Mouse (Mus musculus) kidney, adult 2 months (tissue): ENCODE data around the gene Rnf43. TPM values are rescaled to one million over a fixed set of nuclear protein-coding genes. Genes with fewer than 3 reads are reported as not detected.

Experiments
- DNase-seq: peaks from one replicate; pipeline ENCODE4 v3.0.0; 2021
- H3K27ac ChIP-seq: fragments of 200-500 bp; 2 replicates; pipeline ENCODE4 v1.5.1; 2012; ENCODE audit warnings: low read depth, low read length, control low read depth, inconsistent platforms; ENCODE audit not compliant: insufficient read depth
- H3K27me3 ChIP-seq: fragments of 200-500 bp; replicated peaks from 2 replicates; pipeline ENCODE4 v1.6.1; 2012; ENCODE audit warnings: mild to moderate bottlenecking, moderate library complexity, low read length, inconsistent platforms; ENCODE audit not compliant: control insufficient read depth, insufficient read depth
- H3K36me3 ChIP-seq: fragments of 200-500 bp; 2 replicates; pipeline ENCODE4 v1.6.1; 2012; ENCODE audit warnings: mild to moderate bottlenecking, moderate library complexity, low read length, inconsistent platforms; ENCODE audit not compliant: control insufficient read depth, insufficient read depth
- H3K4me1 ChIP-seq: fragments of 200-500 bp; 2 replicates; pipeline ENCODE4 v1.6.1; 2011; ENCODE audit warnings: low read length; ENCODE audit not compliant: control insufficient read depth, insufficient read depth
- H3K4me3 ChIP-seq: fragments of 200-500 bp; 2 replicates; pipeline ENCODE4 v1.5.1; 2011; ENCODE audit warnings: mild to moderate bottlenecking, low read depth, low read length, control low read depth; ENCODE audit not compliant: insufficient read depth
- CTCF ChIP-seq: fragments of 200-500 bp; conservative IDR thresholded peaks from 2 replicates; pipeline ENCODE4 v1.5.1; 2011; ENCODE audit warnings: low read depth, mild to moderate bottlenecking, control low read depth, low read length, moderate library complexity, mixed read lengths; ENCODE audit not compliant: insufficient read depth, insufficient read length
- POLR2A ChIP-seq: fragments of 200-500 bp; IDR thresholded peaks from one replicate; pipeline ENCODE4 v1.6.1; 2011; ENCODE audit warnings: low read depth, low read length, control low read depth
- WGBS: fragments of 180-500 bp; shearing (Covaris S2); methylation state at CpG from one replicate; pipeline ENCODE4 v1.1.7; 2018; 5-methylcytosine and 5-hydroxymethylcytosine counted together
- polyA plus RNA-seq: library from polyadenylated mRNA; depleted of rRNA; stranded (reverse); fragments of >200 nt; gene quantifications from 2 replicates; pipeline ENCODE4 v1.2.3, GENCODE M21; 2012

Rnf43 gene
- polyA plus RNA-seq, 1 experiment = 4.0 TPM

DNA sequence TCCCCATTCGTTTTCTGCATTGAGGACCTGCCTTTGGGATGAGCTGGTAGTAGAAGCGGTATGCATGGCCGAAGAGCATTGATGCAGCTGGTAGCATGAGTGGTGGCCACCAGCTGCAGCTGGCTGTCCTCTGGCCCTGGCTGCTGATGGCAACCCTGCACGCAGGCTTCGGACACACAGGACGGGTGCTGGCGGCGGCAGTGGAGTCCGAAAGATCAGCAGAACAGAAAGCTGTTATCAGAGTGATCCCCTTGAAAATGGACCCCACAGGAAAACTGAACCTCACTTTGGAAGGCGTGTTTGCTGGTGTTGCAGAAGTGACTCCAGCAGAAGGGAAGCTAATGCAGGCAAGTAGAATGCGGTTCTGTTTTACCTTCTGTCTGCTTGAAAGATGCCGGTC is 2.0 kb downstream of the Rnf43 start:
- WGBS = 67% methylated on average over 12 of the region's 12 CpGs
- no peak overlapping the region; the same call in 1 of the 2 replicates for H3K27ac ChIP-seq
- peak overlapping the region; percentile 50 for H3K4me3 ChIP-seq
- H3K27me3 ChIP-seq = no peaks in the 10 kb centered on the region
- peak; percentile 20 for DNase-seq
- no peaks in the 10 kb centered on the region for H3K36me3 ChIP-seq
- no peak for TF ChIP-seq POLR2A
- no peak for TF ChIP-seq CTCF
- no peaks in the 10 kb centered on the region; the same call in 1 of the 2 replicates for H3K4me1 ChIP-seq

DNA sequence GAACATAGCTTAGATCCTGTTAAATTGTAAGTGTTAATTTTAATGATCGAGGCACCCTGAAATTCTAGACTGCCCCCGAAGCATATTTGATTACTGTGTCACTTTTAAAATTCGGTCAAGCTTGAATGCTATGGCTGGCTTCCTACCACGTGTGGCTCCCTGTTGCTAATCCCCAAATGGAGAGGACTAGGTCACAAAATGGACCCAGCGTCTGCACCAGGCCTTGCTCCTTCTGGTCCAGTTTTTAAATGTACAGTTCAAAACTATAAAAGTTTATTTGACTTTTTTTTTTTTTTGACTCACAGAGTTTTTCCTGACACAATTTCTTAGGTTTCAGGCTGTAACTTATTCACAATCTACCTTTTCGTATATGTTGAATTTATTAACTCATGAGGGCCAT is 2.7 kb downstream of the Rnf43 start:
- H3K27ac ChIP-seq = no peak overlapping the region
- TF ChIP-seq POLR2A (no peak), CTCF (no peak)
- no peaks in the 10 kb centered on the region; the same call in 1 of the 2 replicates for H3K4me1 ChIP-seq
- H3K36me3 ChIP-seq = no peaks in the 10 kb centered on the region
- no peaks in the 10 kb centered on the region for H3K27me3 ChIP-seq
- peak; percentile 43 for DNase-seq
- WGBS = 46% methylated on average over 6 of the region's 6 CpGs
- peak overlapping the region; percentile 11 for H3K4me3 ChIP-seq

DNA sequence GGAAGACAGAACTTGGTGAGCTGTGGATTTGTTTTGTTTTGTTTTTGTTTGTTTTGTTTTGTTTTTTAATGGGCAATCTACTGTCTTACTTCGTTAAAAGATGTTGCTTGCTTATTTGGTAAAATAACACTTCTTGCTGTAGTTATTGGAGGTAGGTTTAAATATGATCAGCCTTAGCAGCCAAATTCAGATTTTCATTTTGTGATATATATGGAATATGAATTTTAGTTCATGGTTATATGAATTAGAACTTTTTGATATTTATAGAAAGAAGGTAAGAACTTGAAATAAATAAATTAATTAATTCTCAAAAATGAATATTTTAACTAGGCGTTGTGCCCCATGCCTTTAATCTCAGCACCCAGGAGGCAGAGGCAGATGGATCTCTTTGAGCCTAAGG is 3.1 kb downstream of the Rnf43 start:
- no peak overlapping the region for H3K27ac ChIP-seq
- WGBS = 66% methylated on average over 2 of the region's 2 CpGs
- H3K4me3 ChIP-seq = no peak overlapping the region
- TF ChIP-seq CTCF (no peak), POLR2A (no peak)
- no peaks in the 10 kb centered on the region for H3K36me3 ChIP-seq
- DNase-seq = no peak
- H3K27me3 ChIP-seq = no peaks in the 10 kb centered on the region
- no peaks in the 10 kb centered on the region; the same call in 1 of the 2 replicates for H3K4me1 ChIP-seq

DNA sequence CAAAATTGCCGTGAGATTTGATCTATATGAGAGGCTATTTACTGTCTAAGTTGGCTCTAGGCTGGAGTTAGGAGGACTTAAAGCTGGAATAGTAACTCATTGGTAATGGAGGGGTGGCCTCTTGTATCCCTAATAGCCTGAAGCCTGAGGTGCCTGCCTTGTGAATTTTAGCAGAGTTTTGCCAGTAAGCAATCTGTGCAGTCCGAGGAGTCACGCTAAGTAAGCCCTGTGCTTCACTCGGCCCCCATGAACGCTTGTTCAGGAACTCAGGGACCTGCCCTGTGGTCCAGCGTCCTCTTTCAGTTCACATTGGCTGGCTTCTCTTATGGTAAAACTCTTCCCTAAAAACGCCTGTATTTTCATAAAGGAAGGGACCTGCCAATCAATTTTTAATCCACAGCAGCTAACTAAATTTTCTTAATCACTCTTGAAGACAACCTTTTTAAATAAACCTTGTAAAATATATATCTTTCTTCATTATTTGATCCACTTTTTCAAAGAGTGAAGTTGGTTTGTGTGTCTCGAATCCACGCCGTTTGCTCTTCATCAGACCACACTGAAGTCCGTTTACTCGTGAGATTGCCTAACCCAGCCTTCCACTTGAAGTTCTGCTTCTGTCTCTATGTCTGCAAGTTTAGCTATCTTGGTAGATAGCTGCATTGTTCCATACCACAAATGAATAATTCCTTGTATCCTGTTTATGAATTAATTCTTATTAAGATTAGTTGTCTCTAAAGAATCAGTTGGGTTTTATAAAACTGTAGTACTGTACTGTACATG is 3.9 kb downstream of the Rnf43 start:
- WGBS = 58% methylated on average over 12 of the region's 12 CpGs
- Histone ChIP-seq H3K4me3 (peak overlapping the region; percentile 4), H3K27me3 (no peaks in the 10 kb centered on the region), H3K36me3 (no peaks in the 10 kb centered on the region), H3K27ac (no peak overlapping the region), H3K4me1 (no peaks in the 10 kb centered on the region; the same call in 1 of the 2 replicates)
- TF ChIP-seq POLR2A = no peak
- TF ChIP-seq CTCF = no peak
- DNase-seq = no peak

GRCm38 (mm10) chr11:87667107-87668090 is 4.9 kb downstream of the Rnf43 start:
- no peak overlapping the region for H3K27ac ChIP-seq
- TF ChIP-seq POLR2A (no peak), CTCF (no peak)
- H3K4me1 ChIP-seq = no peaks in the 10 kb centered on the region; the same call in 1 of the 2 replicates
- no peak for DNase-seq
- H3K4me3 ChIP-seq = no peak overlapping the region
- 56% methylated on average over 4 of the region's 4 CpGs for WGBS
- H3K27me3 ChIP-seq = no peaks in the 10 kb centered on the region
- no peaks in the 10 kb centered on the region for H3K36me3 ChIP-seq

GRCm38 (mm10) chr11:87673282-87673681 is 10.8 kb downstream of the Rnf43 start:
- Histone ChIP-seq H3K27ac (no peak overlapping the region), H3K4me3 (no peak overlapping the region), H3K36me3 (no peaks in the 10 kb centered on the region), H3K27me3 (no peaks in the 10 kb centered on the region), H3K4me1 (no peaks in the 10 kb centered on the region; the same call in 1 of the 2 replicates)
- TF ChIP-seq CTCF (no peak), POLR2A (no peak)
- WGBS = 88% methylated on average over 1 of the region's 1 CpGs
- no peak for DNase-seq
